In the genomic region with DNA sequence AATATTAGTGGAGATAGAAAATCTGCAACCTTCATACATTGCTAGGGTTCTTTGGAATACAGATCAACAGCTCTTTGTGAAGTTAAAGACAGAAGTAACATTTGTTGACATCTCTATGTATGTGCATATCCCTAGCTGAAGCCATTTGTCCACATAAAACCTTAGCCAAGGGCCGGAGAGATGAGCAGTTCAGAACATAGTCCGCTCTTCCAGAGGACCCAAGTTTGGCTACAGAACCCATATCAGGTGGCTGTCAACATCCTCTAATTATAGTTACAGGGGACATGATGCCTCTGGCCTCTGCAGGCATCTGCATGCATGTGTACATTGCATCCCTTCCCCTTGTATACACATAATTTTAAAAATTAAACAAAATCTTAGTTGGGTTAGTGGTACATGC, we compare ENCODE assay signal across 23 mouse cellular contexts.
"Had no signal": no experiment of that assay in that cellular context is flagged by ENCODE, and none has a peak within 500 bp of the region (broad histone marks: within the 10 kb centered on the region; RNA-seq: fewer than 3 reads in every experiment).

No protein-coding gene starts in this region.

- H3K9me3 ChIP-seq: heart, embryonic 12.5 days; hindbrain, embryonic 10.5 days; hindbrain, embryonic 12.5 days; intestine, embryonic 15.5 days; limb, embryonic 10.5 days; limb, embryonic 12.5 days had no signal

- H3K4me1 ChIP-seq: hindbrain, embryonic 10.5 days; hindbrain, embryonic 12.5 days; intestine, embryonic 15.5 days; limb, embryonic 10.5 days; limb, embryonic 12.5 days had no signal

- ATAC-seq: forebrain, embryonic 16.5 days; hindbrain, embryonic 16.5 days; inflammation-experienced regulatory T-cells, adult 6 months; intestine, embryonic 15.5 days; intestine, postnatal 0 days had no signal

- H3K4me3 ChIP-seq: heart, adult 2 months; heart, embryonic 12.5 days; hindbrain, embryonic 10.5 days; hindbrain, embryonic 12.5 days; intestine, embryonic 15.5 days; layer of hippocampus, adult 2 months; left cerebral cortex, adult 2 months; limb, embryonic 10.5 days; limb, embryonic 12.5 days had no signal

- H3K4me2 ChIP-seq: heart, embryonic 12.5 days; hindbrain, embryonic 12.5 days; hindbrain, embryonic 14.5 days; intestine, embryonic 15.5 days; limb, embryonic 12.5 days had no signal

- H3K9ac ChIP-seq: heart, embryonic 12.5 days; hindbrain, embryonic 12.5 days; hindbrain, embryonic 14.5 days; intestine, embryonic 15.5 days; limb, embryonic 12.5 days had no signal

- H3K27ac ChIP-seq: heart, adult 2 months; hindbrain, embryonic 10.5 days; hindbrain, embryonic 12.5 days; hindbrain, embryonic 14.5 days; intestine, embryonic 15.5 days; layer of hippocampus, adult 2 months; left cerebral cortex, adult 2 months; limb, embryonic 10.5 days; limb, embryonic 12.5 days had no signal

- DNase-seq: gastrocnemius, postnatal 10 days; gastrocnemius, postnatal 25 days; heart, adult 2 months; heart, postnatal 10 days; heart, postnatal 4 days; kidney, adult 18-20 months; kidney, adult 8-10 months; kidney, postnatal 10 days; kidney, postnatal 25 days; kidney, postnatal 4 days had no signal

- H3K36me3 ChIP-seq: intestine, embryonic 15.5 days had no signal

- H3K27me3 ChIP-seq: heart, embryonic 12.5 days; hindbrain, embryonic 12.5 days; intestine, embryonic 15.5 days; limb, embryonic 12.5 days had no signal
